Mouse (Mus musculus) limb, embryonic 12.5 days (tissue): ENCODE results near the gene Trpm5. TPM values are rescaled to one million over a fixed set of nuclear protein-coding genes. Genes with fewer than 3 reads are reported as not detected.

Experiments
- ATAC-seq: fragments of 200-750 bp; cut with Nextera tagmentation; 2 replicates; pipeline ENCODE4 v1.8.0; 2017; ENCODE audit warnings: low read depth, moderate TSS enrichment; ENCODE audit not compliant: insufficient number of reproducible peaks, insufficient read depth, low FRiP score, low TSS enrichment
- H3K27ac ChIP-seq: fragments of 300-500 bp; sonication (generic); 2 replicates; pipeline ENCODE4 v1.5.1; 2016; ENCODE audit warnings: mild to moderate bottlenecking, moderate library complexity
- H3K27me3 ChIP-seq: fragments of 300-500 bp; sonication (generic); 2 replicates; pipeline ENCODE4 v1.6.1; 2016; ENCODE audit warnings: mild to moderate bottlenecking, moderate library complexity
- H3K36me3 ChIP-seq: fragments of 300-500 bp; sonication (generic); 2 replicates; pipeline ENCODE4 v1.6.1; 2016; ENCODE audit warnings: mild to moderate bottlenecking, moderate library complexity
- H3K4me1 ChIP-seq: fragments of 300-500 bp; sonication (generic); replicated peaks from 2 replicates; pipeline ENCODE4 v1.6.1; 2016
- H3K4me2 ChIP-seq: fragments of 300-500 bp; sonication (generic); 2 replicates; pipeline ENCODE4 v1.6.1; 2016; ENCODE audit warnings: mild to moderate bottlenecking, moderate library complexity
- H3K4me3 ChIP-seq: fragments of 300-500 bp; sonication (generic); replicated peaks from 2 replicates; pipeline ENCODE4 v1.5.1; 2016; ENCODE audit warnings: mild to moderate bottlenecking
- H3K9ac ChIP-seq: fragments of 300-500 bp; sonication (generic); replicated peaks from 2 replicates; pipeline ENCODE4 v1.6.1; 2016; ENCODE audit warnings: mild to moderate bottlenecking, moderate library complexity
- H3K9me3 ChIP-seq: fragments of 300-500 bp; sonication (generic); 2 replicates; pipeline ENCODE4 v1.6.1; 2016; ENCODE audit warnings: mild to moderate bottlenecking, moderate library complexity
- WGBS: fragments of 180-500 bp; shearing (Covaris S2); methylation state at CpG from one replicate; pipeline ENCODE4 v1.1.7; 2016; 5-methylcytosine and 5-hydroxymethylcytosine counted together
- polyA plus RNA-seq: library from polyadenylated mRNA; unstranded; fragments of >200 nt; fragmentation: Nextera tagmentation; extraction: Ambion mirVana; gene quantifications from 2 replicates; pipeline ENCODE4 v1.2.1, GENCODE M21; 2016

Gene Trpm5
- polyA plus RNA-seq, 1 experiment from 2014 or later: 6.2 TPM

GRCm38 (mm10) chr7:143049841-143050816 lies 44.3 kb downstream of the Trpm5 start:
- Histone ChIP-seq H3K4me3 (no peak overlapping the region), H3K9me3 (no peaks in the 10 kb centered on the region), H3K27me3 (no peaks in the 10 kb centered on the region), H3K9ac (no peak overlapping the region), H3K4me1 (peaks cover 21% of the 10 kb centered on the region), H3K36me3 (no peaks in the 10 kb centered on the region; the same call in 1 of the 2 replicates), H3K4me2 (no peak overlapping the region), H3K27ac (no peak overlapping the region)
- 92% methylated on average over 3 of the region's 3 CpGs for WGBS
- no peak for ATAC-seq

DNA sequence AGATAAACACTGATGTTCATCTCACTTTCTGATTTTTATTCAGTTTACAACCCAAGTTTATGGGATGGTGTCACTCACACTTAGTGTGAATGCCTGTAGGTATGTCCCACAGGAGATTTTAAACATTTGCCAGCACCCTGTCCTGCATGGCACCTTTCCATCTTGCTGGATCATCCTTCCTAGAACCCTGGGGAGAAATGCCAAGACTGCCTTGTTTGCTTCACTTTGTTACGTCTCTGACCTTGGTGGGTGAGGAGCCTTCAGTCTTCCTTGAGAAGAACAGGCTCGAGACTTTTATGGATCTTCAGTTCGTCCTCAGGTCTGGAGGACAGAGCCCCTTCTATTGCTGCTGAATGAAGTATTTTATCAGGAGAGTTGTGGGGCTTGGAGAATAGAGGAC lies 45.1 kb downstream of the Trpm5 start:
- WGBS: 74% methylated on average over 3 of the region's 3 CpGs
- Histone ChIP-seq H3K27me3 (no peaks in the 10 kb centered on the region), H3K27ac (no peak overlapping the region), H3K9me3 (no peaks in the 10 kb centered on the region), H3K4me1 (peaks cover 13% of the 10 kb centered on the region), H3K4me2 (no peak overlapping the region), H3K36me3 (no peaks in the 10 kb centered on the region), H3K9ac (no peak overlapping the region), H3K4me3 (no peak overlapping the region)
- no peak for ATAC-seq

DNA sequence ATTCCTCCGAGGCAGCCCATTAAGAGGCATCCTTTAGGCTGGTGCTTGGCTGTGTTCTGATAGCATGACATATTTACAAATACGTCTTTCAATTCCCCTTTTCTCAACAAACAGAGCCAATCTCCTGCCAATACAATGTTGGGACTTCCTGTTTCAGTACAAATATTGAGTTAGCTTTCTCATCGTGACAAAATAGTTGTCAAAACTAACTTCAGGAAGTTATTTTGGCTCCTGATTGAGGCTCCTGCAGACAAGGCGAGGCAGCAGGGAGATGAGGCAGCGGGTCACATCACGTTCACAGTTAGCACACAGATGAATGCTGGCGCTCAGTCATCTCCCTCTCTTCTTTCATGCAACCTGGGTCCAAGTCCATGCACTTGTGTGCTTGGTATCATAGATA lies 48.1 kb downstream of the Trpm5 start:
- 86% methylated on average over 7 of the region's 7 CpGs for WGBS

DNA sequence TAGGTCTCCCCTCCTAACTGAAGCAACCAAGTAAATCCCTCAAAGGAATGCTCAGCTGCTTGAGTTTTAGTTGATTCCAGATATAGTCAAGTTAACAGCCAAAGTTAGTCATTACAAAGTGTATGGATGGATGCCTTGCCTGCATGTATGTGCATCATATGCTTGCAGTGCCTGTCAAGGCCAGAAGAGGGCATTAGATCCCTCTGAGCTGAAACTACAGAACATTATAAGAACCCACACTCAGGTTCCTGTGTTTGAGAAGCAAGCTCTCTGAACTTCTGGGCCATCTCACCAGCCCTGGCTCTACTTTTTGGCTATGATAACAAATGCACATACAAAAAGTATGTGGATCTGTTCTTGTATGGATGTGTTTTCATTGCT lies 49.6 kb downstream of the Trpm5 start:
- Histone ChIP-seq H3K4me1 (no peaks in the 10 kb centered on the region), H3K27ac (no peak overlapping the region), H3K9ac (no peak overlapping the region), H3K4me2 (no peak overlapping the region), H3K27me3 (no peaks in the 10 kb centered on the region), H3K36me3 (no peaks in the 10 kb centered on the region), H3K4me3 (no peak overlapping the region), H3K9me3 (no peaks in the 10 kb centered on the region)
- no peak for ATAC-seq

More for the DNA sequence above, 48.1 kb downstream of the Trpm5 start:
- ATAC-seq: no peak
- no peaks in the 10 kb centered on the region for H3K36me3 ChIP-seq
- no peak overlapping the region for H3K27ac ChIP-seq
- H3K4me1 ChIP-seq: no peaks in the 10 kb centered on the region
- H3K9me3 ChIP-seq: no peaks in the 10 kb centered on the region
- H3K9ac ChIP-seq: no peak overlapping the region
- H3K4me3 ChIP-seq: no peak overlapping the region
- H3K4me2 ChIP-seq: no peak overlapping the region
- no peaks in the 10 kb centered on the region for H3K27me3 ChIP-seq

DNA sequence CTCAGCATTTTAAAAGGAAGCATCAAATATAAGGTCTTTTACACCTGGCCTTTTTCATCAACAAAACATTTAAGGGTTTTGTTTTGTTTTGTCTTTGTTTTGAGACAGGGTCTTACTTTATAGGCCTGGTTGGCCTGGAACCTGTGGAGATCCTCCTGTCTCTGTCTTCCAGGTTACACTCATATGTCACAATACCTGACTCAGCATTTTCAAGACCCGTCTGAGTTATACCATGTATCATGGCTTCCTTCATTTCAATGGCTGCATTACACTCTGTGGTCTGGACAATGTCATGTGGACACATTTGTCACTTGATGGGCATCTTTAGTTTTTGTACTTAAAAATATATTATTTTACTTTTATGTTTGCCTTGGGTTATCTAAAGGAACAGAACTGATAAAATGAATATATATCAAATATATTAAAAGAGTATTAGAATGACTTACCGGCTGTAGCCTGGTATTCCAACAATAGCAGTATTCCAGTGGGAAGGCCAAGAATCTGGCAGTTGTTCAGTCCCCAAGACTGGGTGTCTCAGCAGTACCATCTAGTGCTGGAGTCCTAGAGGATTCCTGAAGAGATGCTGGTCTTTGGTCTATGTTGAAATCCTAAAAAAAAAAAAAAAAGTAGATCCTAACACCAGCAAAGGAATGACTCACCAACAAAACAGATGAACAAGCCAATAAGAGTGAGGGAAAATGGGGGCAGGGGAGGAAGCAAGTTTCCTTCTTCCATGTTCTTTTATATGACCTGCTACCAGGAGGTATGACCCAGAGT lies 50.2 kb downstream of the Trpm5 start:
- 87% methylated on average over 2 of the region's 2 CpGs for WGBS
- H3K4me3 ChIP-seq: no peak overlapping the region
- no peak for ATAC-seq
- no peaks in the 10 kb centered on the region for H3K4me1 ChIP-seq
- no peak overlapping the region for H3K9ac ChIP-seq
- no peak overlapping the region for H3K4me2 ChIP-seq
- H3K36me3 ChIP-seq: no peaks in the 10 kb centered on the region
- H3K27me3 ChIP-seq: no peaks in the 10 kb centered on the region
- no peak overlapping the region for H3K27ac ChIP-seq
- no peaks in the 10 kb centered on the region for H3K9me3 ChIP-seq

- no peaks in the 10 kb centered on the region for H3K36me3 ChIP-seq
- H3K27me3 ChIP-seq: no peaks in the 10 kb centered on the region
- WGBS: 86% methylated on average over 3 of the region's 3 CpGs
- no peak overlapping the region for H3K4me3 ChIP-seq
- no peak overlapping the region for H3K4me2 ChIP-seq
- H3K27ac ChIP-seq: no peak overlapping the region
- no peak for ATAC-seq
- H3K9ac ChIP-seq: no peak overlapping the region
- no peaks in the 10 kb centered on the region for H3K9me3 ChIP-seq
- H3K4me1 ChIP-seq: no peaks in the 10 kb centered on the region
These were observed 51.5 kb downstream of the Trpm5 start for GRCm38 (mm10) chr7:143042897-143043300.

DNA sequence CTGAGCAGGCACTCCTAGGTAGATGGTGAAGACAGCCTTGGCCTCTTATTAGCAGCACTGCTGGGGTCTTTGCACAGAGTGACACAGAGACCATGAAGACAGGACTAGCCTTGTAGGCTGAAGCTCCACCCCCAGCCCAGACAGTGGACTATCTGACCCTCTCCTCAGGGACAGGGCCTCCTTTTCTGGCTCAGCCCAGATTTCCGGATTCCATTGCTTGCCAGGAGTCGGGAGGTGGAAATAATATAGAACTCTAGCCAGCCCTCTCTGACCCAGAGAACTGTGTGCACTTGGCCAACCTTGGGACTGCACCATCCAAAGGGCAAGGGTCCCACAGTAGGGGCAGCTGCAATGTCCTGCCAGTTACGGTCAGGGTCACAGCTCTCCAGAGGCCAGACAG lies 52.4 kb downstream of the Trpm5 start:
- ATAC-seq: no peak
- Histone ChIP-seq H3K9me3 (no peaks in the 10 kb centered on the region), H3K4me3 (no peak overlapping the region), H3K4me2 (no peak overlapping the region), H3K9ac (no peak overlapping the region), H3K27me3 (no peaks in the 10 kb centered on the region), H3K36me3 (peaks cover 3% of the 10 kb centered on the region; the same call in 1 of the 2 replicates), H3K4me1 (no peaks in the 10 kb centered on the region), H3K27ac (no peak overlapping the region)
- WGBS: 77% methylated on average over 3 of the region's 3 CpGs

- WGBS: 84% methylated on average over 3 of the region's 3 CpGs
- no peak overlapping the region for H3K4me3 ChIP-seq
- H3K27me3 ChIP-seq: no peaks in the 10 kb centered on the region
- ATAC-seq: no peak
- H3K27ac ChIP-seq: no peak overlapping the region
- no peaks in the 10 kb centered on the region for H3K9me3 ChIP-seq
- H3K4me1 ChIP-seq: no peaks in the 10 kb centered on the region
- no peak overlapping the region for H3K9ac ChIP-seq
- H3K4me2 ChIP-seq: no peak overlapping the region
- peaks cover 8% of the 10 kb centered on the region; the same call in 1 of the 2 replicates for H3K36me3 ChIP-seq
These were observed 53.2 kb downstream of the Trpm5 start for GRCm38 (mm10) chr7:143041138-143041822.

DNA sequence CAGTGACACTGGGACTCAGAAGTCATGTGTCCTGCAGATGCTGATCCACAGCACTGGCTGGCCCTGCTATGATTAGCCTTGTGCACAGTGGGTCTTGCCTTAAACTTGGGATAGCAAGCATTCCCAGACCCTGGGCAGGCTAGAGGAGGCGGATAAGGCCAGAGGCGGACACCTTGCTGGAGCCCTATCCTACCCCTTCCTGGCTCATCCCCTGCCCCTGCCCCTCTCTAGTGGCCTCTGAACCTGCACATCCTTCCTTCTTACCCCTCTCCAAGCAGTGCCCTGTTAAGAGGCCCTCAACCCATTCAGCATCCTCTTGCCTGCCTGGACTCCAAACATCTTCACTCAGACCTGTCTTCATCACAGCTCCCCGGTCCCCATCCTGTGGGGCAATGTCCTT lies 53.9 kb downstream of the Trpm5 start:
- Histone ChIP-seq H3K4me3 (no peak overlapping the region), H3K4me2 (no peak overlapping the region), H3K36me3 (peaks cover 8% of the 10 kb centered on the region; the same call in 1 of the 2 replicates), H3K4me1 (no peaks in the 10 kb centered on the region), H3K27me3 (no peaks in the 10 kb centered on the region), H3K9ac (no peak overlapping the region), H3K9me3 (no peaks in the 10 kb centered on the region), H3K27ac (no peak overlapping the region)
- ATAC-seq: no peak
- 89% methylated on average over 3 of the region's 3 CpGs for WGBS

- Histone ChIP-seq H3K27me3 (no peaks in the 10 kb centered on the region), H3K4me3 (no peak overlapping the region), H3K9ac (no peak overlapping the region), H3K4me1 (no peaks in the 10 kb centered on the region), H3K27ac (no peak overlapping the region), H3K36me3 (peaks cover 17% of the 10 kb centered on the region), H3K9me3 (no peaks in the 10 kb centered on the region), H3K4me2 (no peak overlapping the region)
- 93% methylated on average over 3 of the region's 3 CpGs for WGBS
- no peak for ATAC-seq
These were observed 56.1 kb downstream of the Trpm5 start for GRCm38 (mm10) chr7:143038174-143038931.
